Mouse (Mus musculus): ENCODE results near the gene Fbxo9. TPM values are rescaled to one million over a fixed set of nuclear protein-coding genes. Genes with fewer than 3 reads are reported as not detected.

Fbxo9 gene
- 40.3 and 50.5 TPM in 2 replicates for total RNA-seq (2015)
- 43.8 and 49.2 TPM in 2 replicates for total RNA-seq (2017)

GRCm38 (mm10) chr9:78108796-78109239 is at the start of gene Fbxo9, which contains the start of gene Ick:
Gene Fbxo9 (minus strand): TSS chr9:78109065.
Gene Ick (plus strand): TSS chr9:78109192.
- ATAC-seq (ENCODE audit: poor library complexity, severe bottlenecking), result peak; percentile 76

- ATAC-seq (ENCODE audit: poor library complexity, severe bottlenecking), result no peak
These were observed 48.4 kb upstream of the Fbxo9 start for GRCm38 (mm10) chr9:78157221-78157620.

- no peak for ATAC-seq (ENCODE audit: poor library complexity, severe bottlenecking)
These were observed 45.5 kb upstream of the Fbxo9 start for GRCm38 (mm10) chr9:78154211-78154977.

- ATAC-seq (ENCODE audit: poor library complexity, severe bottlenecking), result 0 out of 2 replicates have a peak, but pooled peaks have one; percentile 35
These were observed 40.9 kb upstream of the Fbxo9 start for GRCm38 (mm10) chr9:78149770-78150169.

- ATAC-seq (ENCODE audit: poor library complexity, severe bottlenecking), result no peak
These were observed 39.3 kb upstream of the Fbxo9 start for GRCm38 (mm10) chr9:78148149-78148548.

GRCm38 (mm10) chr9:78146627-78147026 is 37.8 kb upstream of the Fbxo9 start:
- no peak for ATAC-seq (ENCODE audit: poor library complexity, severe bottlenecking)

GRCm38 (mm10) chr9:78146099-78146498 is 37.2 kb upstream of the Fbxo9 start:
- ATAC-seq (ENCODE audit: poor library complexity, severe bottlenecking), result no peak

- no peak for ATAC-seq (ENCODE audit: poor library complexity, severe bottlenecking)
These were observed 30.6 kb upstream of the Fbxo9 start for GRCm38 (mm10) chr9:78139463-78139862.

- peak; percentile 54 for ATAC-seq (ENCODE audit: poor library complexity, severe bottlenecking)
These were observed 29.3 kb upstream of the Fbxo9 start for GRCm38 (mm10) chr9:78138044-78138676.

- no peak for ATAC-seq (ENCODE audit: poor library complexity, severe bottlenecking)
These were observed 26.8 kb upstream of the Fbxo9 start for GRCm38 (mm10) chr9:78135658-78136057.

GRCm38 (mm10) chr9:78126643-78127042 is 17.8 kb upstream of the Fbxo9 start:
- ATAC-seq (ENCODE audit: poor library complexity, severe bottlenecking), result no peak

GRCm38 (mm10) chr9:78126007-78126406 is 17.1 kb upstream of the Fbxo9 start:
- no peak for ATAC-seq (ENCODE audit: poor library complexity, severe bottlenecking)

GRCm38 (mm10) chr9:78124297-78124696 is 15.4 kb upstream of the Fbxo9 start:
- ATAC-seq (ENCODE audit: poor library complexity, severe bottlenecking), result no peak

- no peak for ATAC-seq (ENCODE audit: poor library complexity, severe bottlenecking)
These were observed 14.3 kb upstream of the Fbxo9 start for GRCm38 (mm10) chr9:78122939-78123712.

- no peak for ATAC-seq (ENCODE audit: poor library complexity, severe bottlenecking)
These were observed 13.1 kb upstream of the Fbxo9 start for GRCm38 (mm10) chr9:78121985-78122384.

- ATAC-seq (ENCODE audit: poor library complexity, severe bottlenecking), result no peak
These were observed 12.5 kb upstream of the Fbxo9 start for GRCm38 (mm10) chr9:78121358-78121757.

- no peak for ATAC-seq (ENCODE audit: poor library complexity, severe bottlenecking)
These were observed 8.8 kb upstream of the Fbxo9 start for GRCm38 (mm10) chr9:78117690-78118089.

GRCm38 (mm10) chr9:78115746-78116145 is 6.9 kb upstream of the Fbxo9 start:
- ATAC-seq (ENCODE audit: poor library complexity, severe bottlenecking), result no peak

GRCm38 (mm10) chr9:78113538-78113885 is 4.6 kb upstream of the Fbxo9 start:
- ATAC-seq (ENCODE audit: poor library complexity, severe bottlenecking), result no peak

GRCm38 (mm10) chr9:78112770-78113537 is 4.1 kb upstream of the Fbxo9 start:
- ATAC-seq (ENCODE audit: poor library complexity, severe bottlenecking), result peak; percentile 79

- no peak for ATAC-seq (ENCODE audit: poor library complexity, severe bottlenecking)
These were observed 2.6 kb upstream of the Fbxo9 start for GRCm38 (mm10) chr9:78111456-78111855.

Measured in megakaryocyte, adult 5-6 weeks (primary cell).